Mouse (Mus musculus) cerebellum, adult 2 months (tissue): ENCODE data around the gene Slc6a4.

ENCODE experiments used
- CTCF ChIP-seq: fragments of 200-500 bp; IDR thresholded peaks from 2 replicates; pipeline ENCODE4 v1.5.1; 2011; ENCODE audit warnings: low read depth, mild to moderate bottlenecking, control low read depth, low read length, moderate library complexity, borderline replicate concordance; ENCODE audit not compliant: insufficient read depth
- POLR2A ChIP-seq: fragments of 200-500 bp; IDR thresholded peaks from 2 replicates; pipeline ENCODE4 v1.6.1; 2011; ENCODE audit warnings: low read length, control low read depth, borderline replicate concordance; ENCODE audit not compliant: insufficient read depth

- TF ChIP-seq CTCF (no peak), POLR2A (peak; percentile 98)
These were observed 80.1 kb downstream of the Slc6a4 start, which contains the start of gene Nsrp1 for GRCm38 (mm10) chr11:77078273-77079134.
